Mouse (Mus musculus) cerebellum, adult 2 months (tissue): ENCODE data around the gene Sorcs1. TPM values are rescaled to one million over a fixed set of nuclear protein-coding genes. Genes with fewer than 3 reads are reported as not detected.

Experiments
- DNase-seq, 2 experiments: peaks; one replicate each; pipeline ENCODE4 v3.0.0; 2021
- H3K27ac ChIP-seq: fragments of 200-500 bp; 2 replicates; pipeline ENCODE4 v1.5.1; 2012; ENCODE audit warnings: low read length, control low read depth, inconsistent platforms; ENCODE audit not compliant: insufficient read depth
- H3K27me3 ChIP-seq: fragments of 200-500 bp; 2 replicates; pipeline ENCODE4 v1.6.1; 2012; ENCODE audit warnings: inconsistent platforms, mild to moderate bottlenecking, low read length, moderate library complexity; ENCODE audit not compliant: control insufficient read depth, insufficient read depth
- H3K4me1 ChIP-seq: fragments of 200-500 bp; 2 replicates; pipeline ENCODE4 v1.6.1; 2011; ENCODE audit warnings: low read length; ENCODE audit not compliant: control insufficient read depth, insufficient read depth
- H3K4me3 ChIP-seq: fragments of 200-500 bp; replicated peaks from 2 replicates; pipeline ENCODE3; 2011; ENCODE audit warnings: mild to moderate bottlenecking, low read depth, low read length, control low read depth; ENCODE audit not compliant: insufficient read depth
- CTCF ChIP-seq: fragments of 200-500 bp; IDR thresholded peaks from 2 replicates; pipeline ENCODE4 v1.5.1; 2011; ENCODE audit warnings: low read depth, mild to moderate bottlenecking, control low read depth, low read length, moderate library complexity, borderline replicate concordance; ENCODE audit not compliant: insufficient read depth
- POLR2A ChIP-seq: fragments of 200-500 bp; IDR thresholded peaks from 2 replicates; pipeline ENCODE4 v1.6.1; 2011; ENCODE audit warnings: low read length, control low read depth, borderline replicate concordance; ENCODE audit not compliant: insufficient read depth
- WGBS: fragments of 180-500 bp; shearing (Covaris S2); methylation state at CpG from one replicate; pipeline ENCODE4 v1.1.7; 2018; 5-methylcytosine and 5-hydroxymethylcytosine counted together
- polyA plus RNA-seq: library from polyadenylated mRNA; depleted of rRNA; stranded (reverse); fragments of >200 nt; gene quantifications from 2 replicates; pipeline ENCODE4 v1.2.3, GENCODE M21; 2012

Gene Sorcs1
- polyA plus RNA-seq, 1 experiment, result 11.0 TPM

- 25% methylated on average over 6 of the region's 6 CpGs for WGBS
- peak in 1 of 2 experiments; percentile 16 for DNase-seq
- TF ChIP-seq CTCF, result no peak
- TF ChIP-seq POLR2A, result no peak
- Histone ChIP-seq H3K4me1 (no peaks in the 10 kb centered on the region; the same call in 1 of the 2 replicates), H3K4me3 (no peak overlapping the region), H3K27me3 (no peaks in the 10 kb centered on the region), H3K27ac (no peak overlapping the region)
Measured at GRCm38 (mm10) chr19:50395731-50396130, 282.7 kb downstream of the Sorcs1 start.

DNA sequence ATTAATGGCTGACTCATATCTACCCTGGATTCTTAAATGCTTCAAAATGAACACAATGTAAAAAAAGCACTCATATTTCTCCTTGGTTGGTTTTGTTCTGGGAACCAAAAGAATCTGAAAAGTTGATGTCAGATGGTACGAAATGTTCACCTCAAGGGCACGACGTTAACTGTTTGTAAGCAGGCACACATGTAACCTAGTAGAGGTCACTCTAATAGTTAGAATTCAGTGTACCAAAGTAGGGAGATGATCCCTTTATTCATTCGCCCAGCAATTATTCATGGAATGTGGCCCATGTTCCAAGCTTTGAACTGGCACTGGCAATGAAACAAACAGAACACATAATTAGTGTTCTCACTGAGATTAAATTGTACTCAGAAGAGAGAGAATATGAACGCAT is 284.3 kb downstream of the Sorcs1 start:
- no peak for TF ChIP-seq CTCF
- TF ChIP-seq POLR2A, result no peak
- H3K4me3 ChIP-seq, result no peak overlapping the region
- no peak overlapping the region for H3K27ac ChIP-seq
- no peaks in the 10 kb centered on the region; the same call in 1 of the 2 replicates for H3K4me1 ChIP-seq
- no peaks in the 10 kb centered on the region for H3K27me3 ChIP-seq
- DNase-seq, result no peak
- WGBS, result 52% methylated on average over 5 of the region's 5 CpGs

- Histone ChIP-seq H3K27ac (no peak overlapping the region), H3K27me3 (no peaks in the 10 kb centered on the region), H3K4me3 (no peak overlapping the region), H3K4me1 (no peaks in the 10 kb centered on the region)
- TF ChIP-seq POLR2A, result no peak
- TF ChIP-seq CTCF, result no peak
- WGBS, result 79% methylated on average over 9 of the region's 9 CpGs
- DNase-seq, result no peak
Measured at GRCm38 (mm10) chr19:50389925-50390552, 288.4 kb downstream of the Sorcs1 start.

GRCm38 (mm10) chr19:50378901-50379300 is 299.5 kb downstream of the Sorcs1 start:
- 74% methylated on average over 5 of the region's 5 CpGs for WGBS
- TF ChIP-seq CTCF (no peak), POLR2A (no peak)
- Histone ChIP-seq H3K27ac (no peak overlapping the region), H3K27me3 (no peaks in the 10 kb centered on the region; the same call in 1 of the 2 replicates), H3K4me3 (no peak overlapping the region), H3K4me1 (no peaks in the 10 kb centered on the region)
- no peak for DNase-seq

DNA sequence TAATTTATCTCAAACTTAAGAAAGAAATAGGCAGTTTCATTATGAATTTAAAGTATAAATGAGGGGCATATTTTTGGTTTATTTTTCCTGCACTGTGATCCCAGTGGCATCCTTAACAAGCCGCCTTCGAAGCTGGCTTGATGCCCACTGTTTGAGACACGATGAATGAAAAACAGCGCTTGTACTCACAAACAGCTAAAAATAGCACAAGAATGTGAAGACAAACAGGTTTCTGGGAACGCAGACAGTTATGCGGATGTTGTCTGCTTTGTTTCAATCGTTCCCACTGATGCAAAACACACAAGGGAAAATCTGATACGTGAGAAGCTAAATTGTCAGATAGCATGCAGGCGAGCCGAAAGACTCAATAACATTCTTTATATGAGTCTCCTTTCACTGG is 303.7 kb downstream of the Sorcs1 start:
- Histone ChIP-seq H3K27ac (no peak overlapping the region), H3K4me1 (no peaks in the 10 kb centered on the region), H3K27me3 (no peaks in the 10 kb centered on the region; the same call in 1 of the 2 replicates), H3K4me3 (no peak overlapping the region)
- TF ChIP-seq POLR2A, result no peak
- TF ChIP-seq CTCF, result no peak
- peak in 1 of 2 experiments; percentile 10 for DNase-seq
- 17% methylated on average over 10 of the region's 10 CpGs for WGBS

- DNase-seq, result no peak
- H3K27ac ChIP-seq, result no peak overlapping the region
- no peak for TF ChIP-seq CTCF
- no peak for TF ChIP-seq POLR2A
- no peaks in the 10 kb centered on the region for H3K4me1 ChIP-seq
- H3K27me3 ChIP-seq, result no peaks in the 10 kb centered on the region
- WGBS, result 68% methylated on average over 3 of the region's 3 CpGs
- no peak overlapping the region for H3K4me3 ChIP-seq
Measured at GRCm38 (mm10) chr19:50366446-50366845, 312.0 kb downstream of the Sorcs1 start.

DNA sequence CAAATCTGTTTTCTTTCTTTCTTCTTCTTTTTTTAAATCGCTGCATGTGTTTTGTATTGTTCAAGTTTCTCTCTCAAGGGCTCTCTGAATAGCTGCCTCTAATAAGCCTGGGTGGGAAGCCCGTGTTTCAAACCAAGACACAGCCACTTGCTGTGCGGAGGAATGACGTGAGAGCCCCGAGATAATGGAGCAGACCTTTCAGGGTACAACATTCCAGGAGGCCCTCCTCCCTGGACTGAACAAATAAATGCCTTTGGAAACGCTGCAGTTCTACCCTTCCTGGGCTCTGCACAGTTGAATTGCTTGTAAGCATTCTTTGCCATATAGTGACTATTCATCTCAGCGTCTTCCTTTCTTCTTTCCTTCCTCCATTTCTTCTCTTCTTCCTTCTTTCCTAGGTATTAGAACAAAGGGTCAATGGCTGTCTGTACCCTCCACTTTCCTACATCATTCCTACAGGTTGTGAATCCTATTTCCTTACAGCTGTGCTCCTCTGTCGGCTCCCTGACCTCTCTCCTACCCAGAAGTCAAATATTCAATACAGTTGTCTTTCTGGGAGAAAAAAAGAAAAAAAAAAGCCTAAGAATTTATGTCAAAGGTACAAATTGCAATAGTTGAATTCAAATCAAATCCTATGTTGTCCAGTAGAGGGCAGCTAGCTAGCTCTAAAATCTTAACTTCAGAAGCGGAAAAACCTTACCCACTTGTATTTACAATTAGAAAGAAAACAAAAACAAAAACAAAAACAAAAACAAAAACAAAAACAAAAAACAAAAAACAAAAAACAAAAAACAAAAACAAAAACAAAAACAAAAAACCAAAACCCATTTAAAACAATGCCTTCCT is 315.6 kb downstream of the Sorcs1 start:
- H3K4me3 ChIP-seq, result no peak overlapping the region
- TF ChIP-seq CTCF (no peak), POLR2A (no peak)
- no peaks in the 10 kb centered on the region for H3K27me3 ChIP-seq
- H3K27ac ChIP-seq, result no peak overlapping the region
- no peaks in the 10 kb centered on the region for H3K4me1 ChIP-seq
- no peak for DNase-seq
- WGBS, result 47% methylated on average over 9 of the region's 9 CpGs
